Mouse (Mus musculus) heart, embryonic 13.5 days (tissue): ENCODE measurements around the gene Ptpn9. TPM values are rescaled to one million over a fixed set of nuclear protein-coding genes. Genes with fewer than 3 reads are reported as not detected.
A peak's percentile ranks its signal among the peaks of the same experiment; 100 is the strongest.

Experiments
- ATAC-seq: fragments of 200-750 bp; cut with Nextera tagmentation; 2 replicates; pipeline ENCODE4 v1.8.0; 2017; ENCODE audit warnings: moderate TSS enrichment; ENCODE audit not compliant: insufficient number of reproducible peaks, low FRiP score, low TSS enrichment; ENCODE audit errors: extremely low read depth
- H3K27ac ChIP-seq: fragments of 300-500 bp; sonication (generic); replicated peaks from 2 replicates; pipeline ENCODE4 v1.5.1; 2015; ENCODE audit warnings: moderate library complexity, mild to moderate bottlenecking, inconsistent platforms
- H3K27me3 ChIP-seq: fragments of 300-500 bp; sonication (generic); replicated peaks from 2 replicates; pipeline ENCODE4 v1.6.1; 2015; ENCODE audit warnings: mild to moderate bottlenecking, inconsistent platforms
- H3K36me3 ChIP-seq: fragments of 300-500 bp; sonication (generic); 2 replicates; pipeline ENCODE4 v1.6.1; 2015; ENCODE audit warnings: mild to moderate bottlenecking, inconsistent platforms
- H3K4me1 ChIP-seq: fragments of 300-500 bp; sonication (generic); 2 replicates; pipeline ENCODE4 v1.6.1; 2015; ENCODE audit warnings: inconsistent platforms
- H3K4me2 ChIP-seq: fragments of 300-500 bp; sonication (generic); 2 replicates; pipeline ENCODE4 v1.6.1; 2015; ENCODE audit warnings: inconsistent platforms, mild to moderate bottlenecking, moderate library complexity
- H3K4me3 ChIP-seq: fragments of 300-500 bp; sonication (generic); 2 replicates; pipeline ENCODE4 v1.5.1; 2015; ENCODE audit warnings: moderate library complexity, mild to moderate bottlenecking, inconsistent platforms
- H3K9ac ChIP-seq: fragments of 300-500 bp; sonication (generic); 2 replicates; pipeline ENCODE4 v1.6.1; 2015; ENCODE audit warnings: inconsistent platforms, mild to moderate bottlenecking, moderate library complexity
- H3K9me3 ChIP-seq: fragments of 300-500 bp; sonication (generic); 2 replicates; pipeline ENCODE4 v1.6.1; 2016; ENCODE audit warnings: inconsistent platforms
- WGBS: fragments of 180-500 bp; shearing (Covaris S2); methylation state at CpG from one replicate; pipeline ENCODE4 v1.1.7; 2015; ENCODE audit warnings: mixed read lengths; 5-methylcytosine and 5-hydroxymethylcytosine counted together
- polyA plus RNA-seq: library from polyadenylated mRNA; unstranded; fragments of >200 nt; fragmentation: Nextera tagmentation; extraction: Ambion mirVana; gene quantifications from 2 replicates; pipeline ENCODE4 v1.2.1, GENCODE M21; 2015

Gene Ptpn9
- polyA plus RNA-seq, 1 experiment from 2014 or later, result 14.8 TPM

GRCm38 (mm10) chr9:57014766-57015165, 20.0 kb downstream of the Ptpn9 start:
- Histone ChIP-seq H3K4me1 (peaks cover 5% of the 10 kb centered on the region), H3K9ac (no peak overlapping the region), H3K36me3 (peaks cover 32% of the 10 kb centered on the region), H3K9me3 (peaks cover 10% of the 10 kb centered on the region), H3K4me3 (no peak overlapping the region), H3K4me2 (no peak overlapping the region), H3K27ac (no peak overlapping the region), H3K27me3 (no peaks in the 10 kb centered on the region)
- 74% methylated on average over 1 of the region's 1 CpGs for WGBS
- ATAC-seq, result no peak

DNA sequence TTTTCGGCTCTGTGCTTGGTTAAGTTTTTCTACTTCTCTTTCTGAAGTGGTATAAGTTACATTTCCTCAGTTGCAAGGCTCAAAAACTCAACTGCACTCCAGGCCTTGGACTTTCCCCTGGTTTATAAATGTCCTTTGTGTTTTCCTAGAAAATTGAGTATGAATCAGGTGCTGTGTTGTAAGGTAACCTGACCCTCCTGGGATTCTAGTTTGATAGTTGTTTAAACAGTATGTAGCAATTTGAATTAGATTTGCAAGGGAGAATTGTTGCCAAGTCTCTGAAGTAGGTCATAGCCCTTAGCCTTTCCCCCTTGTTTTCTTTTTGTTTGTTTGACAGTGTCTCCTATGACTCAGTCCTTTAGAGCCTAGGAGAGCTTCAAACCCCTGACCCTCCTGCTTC, 22.9 kb downstream of the Ptpn9 start:
- peaks cover 10% of the 10 kb centered on the region for H3K9me3 ChIP-seq
- no peak for ATAC-seq
- no peak overlapping the region for H3K9ac ChIP-seq
- no peaks in the 10 kb centered on the region for H3K27me3 ChIP-seq
- no peak overlapping the region for H3K4me3 ChIP-seq
- H3K36me3 ChIP-seq, result peaks cover 60% of the 10 kb centered on the region
- H3K27ac ChIP-seq, result no peak overlapping the region
- 82% methylated on average over 1 of the region's 1 CpGs for WGBS
- no peak overlapping the region for H3K4me2 ChIP-seq
- peaks cover 5% of the 10 kb centered on the region for H3K4me1 ChIP-seq

DNA sequence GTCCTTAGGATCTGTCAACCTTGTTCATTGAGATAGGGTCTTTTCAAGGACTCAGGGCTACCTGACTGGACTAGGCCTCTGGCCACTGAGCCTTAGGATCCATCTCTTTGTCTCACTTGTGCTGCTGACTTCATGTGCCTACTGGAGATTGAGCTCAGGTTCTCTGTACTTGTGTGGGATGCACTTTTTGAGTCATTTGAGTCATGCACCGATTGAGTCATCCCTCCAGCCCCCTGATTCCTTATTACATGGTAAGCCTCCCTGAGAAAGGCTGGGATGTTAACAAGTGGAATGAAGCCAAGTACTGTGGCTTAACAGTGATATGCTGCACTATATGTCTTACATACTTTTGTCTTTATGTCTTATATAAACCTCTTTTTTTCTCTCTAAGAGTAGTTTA, 37.0 kb downstream of the Ptpn9 start:
- Histone ChIP-seq H3K9ac (no peak overlapping the region), H3K27ac (no peak overlapping the region), H3K4me1 (no peaks in the 10 kb centered on the region), H3K4me2 (no peak overlapping the region), H3K4me3 (no peak overlapping the region), H3K27me3 (no peaks in the 10 kb centered on the region), H3K36me3 (peaks cover 77% of the 10 kb centered on the region), H3K9me3 (no peaks in the 10 kb centered on the region)
- 87% methylated on average over 1 of the region's 1 CpGs for WGBS
- no peak for ATAC-seq

DNA sequence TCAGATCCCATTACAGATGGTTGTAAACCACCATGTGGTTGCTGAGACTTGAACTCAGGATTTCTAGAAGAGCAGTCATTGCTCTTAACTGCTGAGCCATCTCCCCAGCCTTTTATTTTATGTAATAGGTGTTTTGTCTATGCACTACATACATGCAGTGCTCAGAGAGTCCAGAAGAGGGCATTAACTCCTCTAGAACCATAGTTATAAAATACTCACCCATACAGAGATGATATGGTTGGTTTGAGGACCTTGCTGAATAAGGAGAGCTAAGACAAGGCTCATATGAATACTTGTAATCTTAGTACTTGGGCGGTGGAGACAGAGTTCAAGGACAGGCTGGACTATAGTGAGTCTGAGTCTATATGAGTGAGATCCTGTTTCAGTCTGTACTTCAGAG, 61.5 kb downstream of the Ptpn9 start:
- H3K9ac ChIP-seq, result no peak overlapping the region
- H3K27ac ChIP-seq, result no peak overlapping the region
- 84% methylated on average over 1 of the region's 1 CpGs for WGBS
- no peak overlapping the region for H3K4me2 ChIP-seq
- no peaks in the 10 kb centered on the region for H3K27me3 ChIP-seq
- no peaks in the 10 kb centered on the region for H3K9me3 ChIP-seq
- H3K36me3 ChIP-seq, result peaks cover 73% of the 10 kb centered on the region
- ATAC-seq, result no peak
- H3K4me3 ChIP-seq, result no peak overlapping the region
- H3K4me1 ChIP-seq, result no peaks in the 10 kb centered on the region

GRCm38 (mm10) chr9:57064164-57064563, 69.4 kb downstream of the Ptpn9 start:
- Histone ChIP-seq H3K9me3 (no peaks in the 10 kb centered on the region), H3K4me2 (no peak overlapping the region), H3K4me1 (no peaks in the 10 kb centered on the region), H3K4me3 (no peak overlapping the region), H3K27ac (no peak overlapping the region), H3K36me3 (peaks cover 52% of the 10 kb centered on the region), H3K27me3 (no peaks in the 10 kb centered on the region), H3K9ac (no peak overlapping the region)
- ATAC-seq, result no peak
- 91% methylated on average over 2 of the region's 2 CpGs for WGBS

DNA sequence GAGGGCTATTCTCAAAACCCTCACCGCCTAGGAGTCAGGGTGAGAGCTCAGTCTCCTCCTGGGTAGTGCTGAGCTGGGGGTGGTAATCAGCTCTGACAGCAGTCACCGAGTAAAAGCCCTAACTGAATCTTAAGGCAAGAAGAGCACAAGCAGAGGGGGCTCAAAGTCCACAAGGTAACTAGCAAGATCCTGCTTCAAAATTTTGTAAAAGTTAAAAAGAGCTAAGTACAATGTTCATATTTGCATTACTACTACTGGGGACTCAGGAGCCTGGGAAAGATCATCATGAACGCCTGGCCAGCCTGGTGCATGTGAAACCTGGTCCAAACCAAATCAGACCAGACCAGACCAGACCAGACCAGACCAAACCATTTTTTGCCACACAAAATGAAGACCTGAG, 73.5 kb downstream of the Ptpn9 start:
- H3K27me3 ChIP-seq, result no peaks in the 10 kb centered on the region
- no peak overlapping the region for H3K27ac ChIP-seq
- peaks cover 20% of the 10 kb centered on the region for H3K36me3 ChIP-seq
- 53% methylated on average over 3 of the region's 3 CpGs for WGBS
- H3K4me3 ChIP-seq, result no peak overlapping the region
- H3K4me1 ChIP-seq, result peaks cover 14% of the 10 kb centered on the region
- ATAC-seq, result no peak
- no peaks in the 10 kb centered on the region for H3K9me3 ChIP-seq
- H3K9ac ChIP-seq, result no peak overlapping the region
- H3K4me2 ChIP-seq, result no peak overlapping the region

DNA sequence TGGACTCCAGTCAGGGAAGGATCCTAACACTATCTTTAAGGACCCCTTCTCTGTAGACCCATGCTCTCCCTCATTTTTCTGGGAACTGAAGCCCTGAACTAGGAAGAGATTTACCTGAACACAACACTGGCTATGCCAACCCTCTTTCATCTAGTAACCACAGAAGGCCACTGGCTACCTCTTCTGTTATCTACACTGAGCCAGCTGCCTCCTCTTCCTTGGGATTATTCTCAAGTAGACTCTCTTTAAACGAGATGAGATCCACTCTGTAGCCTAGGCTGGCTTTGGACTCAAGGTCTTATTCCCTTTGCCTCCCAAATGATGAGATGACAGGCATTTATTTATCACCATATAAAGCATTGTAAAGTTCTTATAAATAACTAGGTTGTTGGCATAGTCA, 75.5 kb downstream of the Ptpn9 start:
- Histone ChIP-seq H3K27me3 (no peaks in the 10 kb centered on the region), H3K4me1 (peaks cover 24% of the 10 kb centered on the region), H3K9me3 (no peaks in the 10 kb centered on the region), H3K36me3 (peaks cover 6% of the 10 kb centered on the region; the same call in 1 of the 2 replicates), H3K27ac (no peak overlapping the region), H3K4me2 (peak overlapping the region; percentile 81; the same call in 1 of the 2 replicates), H3K4me3 (peak overlapping the region; percentile 90; the same call in 1 of the 2 replicates), H3K9ac (peak overlapping the region; percentile 93; the same call in 1 of the 2 replicates)
- no peak for ATAC-seq
- WGBS, result 15% methylated on average over 1 of the region's 1 CpGs

- Histone ChIP-seq H3K9me3 (no peaks in the 10 kb centered on the region), H3K4me1 (peaks cover 24% of the 10 kb centered on the region), H3K4me3 (peak overlapping the region; percentile 90), H3K36me3 (no peaks in the 10 kb centered on the region), H3K27ac (peak overlapping the region; percentile 68), H3K27me3 (no peaks in the 10 kb centered on the region), H3K4me2 (peak overlapping the region; percentile 81), H3K9ac (peak overlapping the region; percentile 93)
- ATAC-seq, result no peak
- WGBS, result 14% methylated on average over 5 of the region's 5 CpGs
Observed at GRCm38 (mm10) chr9:57070800-57071545, 76.2 kb downstream of the Ptpn9 start.

GRCm38 (mm10) chr9:57071801-57072351, 77.2 kb downstream of the Ptpn9 start, which contains the start of gene Sin3a:
TSS of gene Sin3a (plus strand) at chr9:57072040.
- Histone ChIP-seq H3K27me3 (no peaks in the 10 kb centered on the region), H3K27ac (peak within 1 kb of the TSS; percentile 100), H3K9ac (peak within 1 kb of the TSS; percentile 93), H3K4me1 (peaks cover 24% of the 10 kb centered on the region), H3K9me3 (no peaks in the 10 kb centered on the region), H3K4me2 (peak within 1 kb of the TSS; percentile 81), H3K4me3 (peak within 1 kb of the TSS; percentile 90), H3K36me3 (no peaks in the 10 kb centered on the region)
- no peak for ATAC-seq
- under 1% methylated on average over 34 of the region's 34 CpGs for WGBS

DNA sequence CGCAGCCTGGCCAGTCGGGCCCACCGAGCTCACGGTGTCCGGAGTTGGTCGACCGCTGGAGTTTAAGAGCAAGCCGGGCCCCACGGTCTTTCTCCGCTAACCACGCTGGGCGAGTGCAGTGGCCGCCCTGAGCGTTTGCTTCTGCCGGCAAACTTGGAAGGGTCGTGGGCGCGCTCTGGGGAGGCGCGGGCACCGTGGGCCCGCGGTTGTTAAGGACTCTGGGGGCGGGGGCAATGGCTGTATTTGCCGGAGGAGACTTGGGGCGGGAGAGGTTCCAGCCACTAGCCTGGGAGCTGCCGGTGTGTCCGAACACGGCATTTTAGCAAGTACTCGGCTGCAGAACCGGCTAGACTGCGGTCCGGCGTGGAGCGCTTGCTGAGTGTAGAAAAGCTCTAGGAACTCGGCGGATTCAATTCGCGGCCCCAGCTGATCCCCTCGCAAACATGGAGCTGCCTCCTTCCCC, 77.8 kb downstream of the Ptpn9 start:
- Histone ChIP-seq H3K4me2 (peak overlapping the region; percentile 81), H3K36me3 (no peaks in the 10 kb centered on the region), H3K4me3 (peak overlapping the region; percentile 90), H3K27me3 (no peaks in the 10 kb centered on the region), H3K4me1 (peaks cover 24% of the 10 kb centered on the region), H3K27ac (peak overlapping the region; percentile 100), H3K9ac (peak overlapping the region; percentile 93), H3K9me3 (no peaks in the 10 kb centered on the region)
- WGBS, result under 1% methylated on average over 40 of the region's 40 CpGs
- no peak for ATAC-seq

DNA sequence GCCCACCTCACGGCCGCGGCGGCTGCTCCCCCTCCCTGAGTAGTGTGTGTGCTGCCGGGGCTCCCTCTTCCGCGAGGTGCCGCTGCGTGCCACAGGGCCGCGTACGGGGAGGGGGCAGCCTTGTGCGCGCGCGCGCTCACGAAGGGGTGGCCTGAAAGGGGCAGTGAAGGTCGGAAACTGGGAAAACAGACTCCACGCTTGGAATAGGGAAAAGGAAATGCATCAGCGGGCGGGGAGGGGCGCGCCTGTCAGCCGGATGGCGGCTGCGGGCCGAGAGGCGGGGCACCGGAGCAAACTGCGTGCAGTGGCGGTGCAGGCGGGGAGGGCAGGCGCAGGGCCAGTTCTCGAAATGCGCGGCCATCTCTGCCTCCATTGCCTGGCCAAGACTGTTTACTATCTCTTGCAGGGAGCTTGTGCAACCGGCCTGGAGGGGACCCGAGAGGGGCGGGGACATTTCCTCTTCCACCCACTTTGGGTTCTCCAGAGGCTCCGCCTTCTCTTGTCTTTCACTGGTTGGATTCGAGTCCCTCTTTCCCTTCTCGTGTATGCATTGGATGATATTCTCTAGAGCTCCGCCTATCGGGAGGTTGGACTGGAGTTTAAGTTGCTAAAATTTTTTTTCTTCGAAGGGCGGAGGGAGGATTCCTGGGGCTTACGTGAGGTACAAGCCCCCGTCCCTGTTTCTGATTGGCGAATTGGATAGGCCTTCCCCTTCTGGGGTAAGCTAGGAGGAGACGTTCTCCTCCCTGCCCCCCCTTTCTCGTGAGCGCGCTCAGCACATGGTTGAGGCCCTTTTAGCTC, 78.5 kb downstream of the Ptpn9 start:
- Histone ChIP-seq H3K4me3 (peak overlapping the region; percentile 90), H3K4me2 (peak overlapping the region; percentile 81), H3K27me3 (no peaks in the 10 kb centered on the region), H3K9me3 (no peaks in the 10 kb centered on the region), H3K4me1 (peaks cover 29% of the 10 kb centered on the region), H3K36me3 (no peaks in the 10 kb centered on the region), H3K9ac (peak overlapping the region; percentile 93), H3K27ac (peak overlapping the region; percentile 100)
- WGBS, result under 1% methylated on average over 54 of the region's 54 CpGs
- peak; percentile 58 for ATAC-seq
